Mouse (Mus musculus): Measurements from ENCODE around the gene Nav2. TPM values are rescaled to one million over a fixed set of nuclear protein-coding genes. Genes with fewer than 3 reads are reported as not detected.

The Nav2 gene
- polyA plus RNA-seq, 1 experiment, result 32.5 TPM

DNA sequence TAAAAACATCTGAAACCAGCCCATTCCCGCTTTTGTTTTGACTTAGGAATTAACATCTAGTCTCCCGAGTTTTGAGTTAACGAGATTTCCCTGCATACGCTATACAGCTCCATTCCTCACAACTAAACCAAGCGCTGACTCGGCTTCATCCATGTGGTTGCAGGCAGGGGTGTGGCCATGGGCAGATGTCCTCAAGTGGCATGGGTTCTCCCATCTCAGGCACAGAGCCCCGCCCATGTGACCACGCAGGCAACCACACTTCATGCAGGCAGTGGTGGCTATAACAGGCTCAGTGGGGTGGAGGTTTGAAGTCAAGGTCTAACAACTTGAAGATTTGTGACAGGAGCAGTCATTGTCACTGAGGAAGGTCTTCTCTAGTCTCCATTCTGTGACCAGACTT, 138.8 kb downstream of the Nav2 start:
- Histone ChIP-seq H3K4me1 (ENCODE audit: control insufficient read depth, insufficient read depth, low read length) (peaks cover 8% of the 10 kb centered on the region), H3K27me3 (ENCODE audit: control insufficient read depth, insufficient read depth, low read length) (no peaks in the 10 kb centered on the region), H3K27ac (ENCODE audit: insufficient read depth, low read length) (no peak overlapping the region), H3K4me3 (replicated peaks; ENCODE audit: insufficient read depth, low read depth, low read length) (no peak overlapping the region)
- TF ChIP-seq POLR2A (IDR thresholded peaks at IDR 0.05; ENCODE audit: borderline replicate concordance, insufficient read depth, low read length), result no peak
- WGBS, result 88% methylated on average over 8 of the region's 8 CpGs
- DNase-seq, result no peak

DNA sequence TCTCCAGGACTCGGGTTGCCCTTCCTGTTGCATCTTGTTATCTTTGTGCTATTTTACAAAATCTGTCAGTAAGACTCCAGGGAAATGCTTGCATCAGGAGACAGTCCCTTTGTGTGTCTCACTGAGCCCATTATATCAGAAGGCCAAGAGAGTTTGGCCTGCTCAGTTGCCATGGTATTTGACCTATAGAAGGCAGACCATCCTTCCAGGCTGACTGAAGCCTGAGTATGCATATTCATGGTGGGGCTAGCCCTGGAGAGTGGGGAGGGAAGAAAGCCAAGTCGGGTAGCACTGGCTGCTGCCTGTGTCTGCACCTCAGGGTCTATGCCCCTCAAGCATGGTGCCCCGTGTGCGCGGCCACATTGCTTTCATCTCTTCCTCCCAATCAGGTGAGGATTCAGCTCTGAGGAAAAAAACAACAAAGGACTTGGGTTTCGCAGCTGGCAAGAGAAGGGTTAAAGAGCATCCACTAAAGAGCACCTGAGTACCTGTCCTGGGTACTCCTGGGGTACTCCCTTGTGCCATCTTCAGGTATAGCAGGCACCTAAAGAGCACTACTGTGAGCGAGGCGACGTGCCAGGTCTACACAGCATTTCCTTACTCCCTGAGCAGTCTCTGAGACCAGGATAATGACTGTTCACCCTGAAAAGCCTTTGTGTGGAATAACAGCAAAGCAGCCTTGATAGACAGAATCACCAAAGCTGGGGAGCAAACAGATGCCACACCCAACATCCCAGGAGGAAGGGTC, 144.5 kb downstream of the Nav2 start:
- WGBS, result 80% methylated on average over 9 of the region's 9 CpGs
- peaks cover 9% of the 10 kb centered on the region; the same call in 1 of the 2 replicates for H3K4me1 ChIP-seq (ENCODE audit: control insufficient read depth, insufficient read depth, low read length)
- H3K4me3 ChIP-seq (replicated peaks; ENCODE audit: insufficient read depth, low read depth, low read length), result no peak overlapping the region
- TF ChIP-seq CTCF (IDR thresholded peaks at IDR 0.05; ENCODE audit: borderline replicate concordance, insufficient read depth, low read depth, low read length) (no peak), POLR2A (IDR thresholded peaks at IDR 0.05; ENCODE audit: borderline replicate concordance, insufficient read depth, low read length) (no peak)
- H3K27ac ChIP-seq (ENCODE audit: insufficient read depth, low read length), result no peak overlapping the region
- no peak for DNase-seq
- H3K27me3 ChIP-seq (ENCODE audit: control insufficient read depth, insufficient read depth, low read length), result no peaks in the 10 kb centered on the region

- DNase-seq, result peak; percentile 52 to 53
- TF ChIP-seq POLR2A (IDR thresholded peaks at IDR 0.05; ENCODE audit: borderline replicate concordance, insufficient read depth, low read length) (no peak), CTCF (IDR thresholded peaks at IDR 0.05; ENCODE audit: borderline replicate concordance, insufficient read depth, low read depth, low read length) (no peak)
- 33% methylated on average over 10 of the region's 10 CpGs for WGBS
- H3K27ac ChIP-seq (ENCODE audit: insufficient read depth, low read length), result no peak overlapping the region
- H3K4me1 ChIP-seq (ENCODE audit: control insufficient read depth, insufficient read depth, low read length), result peaks cover 5% of the 10 kb centered on the region; the same call in 1 of the 2 replicates
- H3K4me3 ChIP-seq (replicated peaks; ENCODE audit: insufficient read depth, low read depth, low read length), result no peak overlapping the region
- H3K27me3 ChIP-seq (ENCODE audit: control insufficient read depth, insufficient read depth, low read length), result no peaks in the 10 kb centered on the region
Measured at GRCm38 (mm10) chr7:49055273-49055672, 146.8 kb downstream of the Nav2 start.

DNA sequence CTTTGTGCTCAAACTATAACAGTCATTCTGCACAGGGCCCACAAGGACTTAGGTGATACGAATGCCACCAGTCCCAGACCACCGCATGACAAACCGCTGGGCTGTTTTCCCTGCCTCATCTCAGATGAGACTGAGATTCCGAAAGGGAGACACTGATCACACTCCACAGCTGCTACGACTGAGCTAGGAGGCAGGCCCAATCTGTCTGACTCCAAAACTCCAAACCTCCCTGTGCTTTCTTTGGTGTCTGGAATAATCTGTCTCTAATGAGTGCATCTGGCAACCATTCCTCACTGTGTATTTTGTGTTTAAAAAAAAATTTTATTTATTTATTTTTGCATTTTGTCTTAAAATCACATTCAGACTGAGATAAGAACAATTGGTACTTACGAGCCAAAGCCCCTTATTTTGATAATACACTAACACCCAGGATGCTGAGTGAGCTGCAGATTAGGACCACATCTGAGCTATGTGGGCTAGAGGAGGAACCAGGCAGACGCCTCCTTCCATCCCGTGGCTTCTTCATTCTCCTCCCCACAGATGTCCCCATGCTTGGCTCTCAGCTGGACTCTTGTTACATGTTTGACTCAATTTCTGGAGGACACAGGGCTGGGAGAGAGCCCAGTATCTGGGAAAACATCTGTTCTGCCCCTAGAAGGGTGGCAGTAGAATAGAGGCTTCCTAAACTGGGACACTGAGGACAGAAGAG, 149.9 kb downstream of the Nav2 start:
- peaks cover 5% of the 10 kb centered on the region; the same call in 1 of the 2 replicates for H3K4me1 ChIP-seq (ENCODE audit: control insufficient read depth, insufficient read depth, low read length)
- no peak overlapping the region for H3K4me3 ChIP-seq (replicated peaks; ENCODE audit: insufficient read depth, low read depth, low read length)
- H3K27ac ChIP-seq (ENCODE audit: insufficient read depth, low read length), result no peak overlapping the region
- 86% methylated on average over 8 of the region's 8 CpGs for WGBS
- no peak for DNase-seq
- TF ChIP-seq POLR2A (IDR thresholded peaks at IDR 0.05; ENCODE audit: borderline replicate concordance, insufficient read depth, low read length), result no peak
- no peak for TF ChIP-seq CTCF (IDR thresholded peaks at IDR 0.05; ENCODE audit: borderline replicate concordance, insufficient read depth, low read depth, low read length)
- H3K27me3 ChIP-seq (ENCODE audit: control insufficient read depth, insufficient read depth, low read length), result no peaks in the 10 kb centered on the region

DNA sequence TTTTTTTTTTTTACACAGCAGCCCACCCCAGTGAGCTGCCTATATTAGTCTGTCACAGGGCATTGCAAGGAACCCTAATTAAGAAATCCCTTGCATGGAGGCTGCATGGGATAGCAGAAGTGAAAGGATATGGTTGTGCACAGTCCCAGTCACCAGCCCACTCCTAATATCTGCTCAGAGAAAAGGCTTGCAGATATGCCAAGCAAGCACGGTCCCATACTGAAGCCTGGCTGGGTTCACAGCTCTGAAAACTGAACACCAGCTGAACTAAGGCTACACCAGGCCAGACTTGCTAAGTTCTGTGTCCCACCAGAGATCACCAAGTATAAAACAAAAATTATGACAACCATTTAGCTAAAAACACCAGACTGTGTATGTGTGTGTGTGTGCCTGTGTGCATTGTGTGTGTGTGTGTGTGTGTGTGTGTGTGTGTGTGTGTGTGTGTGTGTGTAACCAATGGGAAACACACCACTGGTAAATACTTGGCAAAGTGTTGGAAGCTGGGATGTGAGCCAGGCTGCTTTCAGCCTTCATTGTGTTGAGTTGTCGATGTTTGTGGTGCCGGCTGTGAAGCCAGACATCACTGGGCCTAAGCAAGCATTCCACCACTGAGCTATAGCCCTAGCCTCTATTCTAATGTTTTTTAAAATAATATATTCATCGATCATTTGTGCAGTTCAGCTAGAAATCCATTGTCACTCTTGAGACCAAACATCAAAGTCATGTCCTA, 156.4 kb downstream of the Nav2 start:
- 48% methylated on average over 4 of the region's 4 CpGs for WGBS

GRCm38 (mm10) chr7:49065621-49066475, 157.3 kb downstream of the Nav2 start:
- no peak for TF ChIP-seq POLR2A (IDR thresholded peaks at IDR 0.05; ENCODE audit: borderline replicate concordance, insufficient read depth, low read length)
- TF ChIP-seq CTCF (IDR thresholded peaks at IDR 0.05; ENCODE audit: borderline replicate concordance, insufficient read depth, low read depth, low read length), result peak; percentile 22; the same call in 1 of the 2 replicates
- peak; percentile 78 to 84 for DNase-seq
- Histone ChIP-seq H3K4me1 (ENCODE audit: control insufficient read depth, insufficient read depth, low read length) (peaks cover 8% of the 10 kb centered on the region), H3K27ac (ENCODE audit: insufficient read depth, low read length) (no peak overlapping the region), H3K27me3 (ENCODE audit: control insufficient read depth, insufficient read depth, low read length) (no peaks in the 10 kb centered on the region), H3K4me3 (replicated peaks; ENCODE audit: insufficient read depth, low read depth, low read length) (no peak overlapping the region)
- WGBS, result 54% methylated on average over 9 of the region's 9 CpGs

More for the DNA sequence above, 156.4 kb downstream of the Nav2 start:
- peak in 1 of 2 experiments; percentile 21 for DNase-seq
- peaks cover 8% of the 10 kb centered on the region for H3K4me1 ChIP-seq (ENCODE audit: control insufficient read depth, insufficient read depth, low read length)
- H3K4me3 ChIP-seq (replicated peaks; ENCODE audit: insufficient read depth, low read depth, low read length), result no peak overlapping the region
- no peak overlapping the region for H3K27ac ChIP-seq (ENCODE audit: insufficient read depth, low read length)
- no peaks in the 10 kb centered on the region for H3K27me3 ChIP-seq (ENCODE audit: control insufficient read depth, insufficient read depth, low read length)
- TF ChIP-seq CTCF (IDR thresholded peaks at IDR 0.05; ENCODE audit: borderline replicate concordance, insufficient read depth, low read depth, low read length) (no peak), POLR2A (IDR thresholded peaks at IDR 0.05; ENCODE audit: borderline replicate concordance, insufficient read depth, low read length) (no peak)

DNA sequence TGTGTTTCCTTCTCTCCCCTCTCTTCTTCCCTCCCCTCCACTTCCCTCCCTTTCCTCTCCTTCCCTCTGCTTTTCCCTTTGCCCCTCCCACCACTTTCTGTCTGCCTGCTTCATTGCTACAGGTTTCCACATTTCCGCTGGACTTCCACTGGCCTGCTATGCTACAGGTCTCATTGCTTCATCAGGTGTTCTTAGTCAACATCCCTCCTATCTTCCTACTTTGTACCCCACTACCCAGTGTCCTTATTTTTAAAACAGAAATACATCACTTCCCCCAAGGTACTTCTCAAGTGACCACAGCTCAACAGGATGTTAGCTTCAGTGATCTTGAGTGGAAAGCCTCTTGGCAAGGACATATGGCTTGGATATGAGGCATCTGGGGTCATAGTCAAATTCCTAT, 158.3 kb downstream of the Nav2 start:
- Histone ChIP-seq H3K27ac (ENCODE audit: insufficient read depth, low read length) (no peak overlapping the region), H3K4me1 (ENCODE audit: control insufficient read depth, insufficient read depth, low read length) (peaks cover 8% of the 10 kb centered on the region), H3K27me3 (ENCODE audit: control insufficient read depth, insufficient read depth, low read length) (no peaks in the 10 kb centered on the region), H3K4me3 (replicated peaks; ENCODE audit: insufficient read depth, low read depth, low read length) (no peak overlapping the region)
- WGBS, result 100% methylated on average over 1 of the region's 1 CpGs
- no peak for TF ChIP-seq POLR2A (IDR thresholded peaks at IDR 0.05; ENCODE audit: borderline replicate concordance, insufficient read depth, low read length)
- no peak for TF ChIP-seq CTCF (IDR thresholded peaks at IDR 0.05; ENCODE audit: borderline replicate concordance, insufficient read depth, low read depth, low read length)
- DNase-seq, result no peak

All from cerebellum, adult 2 months (tissue).